Mouse (Mus musculus): ENCODE measurements around the gene Mfsd12. TPM values are rescaled to one million over a fixed set of nuclear protein-coding genes. Genes with fewer than 3 reads are reported as not detected.

The Mfsd12 gene
- polyA plus RNA-seq, 1 experiment from 2014 or later, result 18.1 TPM

GRCm38 (mm10) chr10:81379809-81380378 is 22.6 kb downstream of the Mfsd12 start:
- 91% methylated on average over 6 of the region's 6 CpGs for WGBS
- ATAC-seq, result no peak
- Histone ChIP-seq H3K36me3 (ENCODE audit: control insufficient read depth, insufficient read depth, low read length) (no peaks in the 10 kb centered on the region), H3K4me2 (ENCODE audit: low read length) (no peak overlapping the region), H3K4me3 (ENCODE audit: low read depth, low read length) (no peak overlapping the region), H3K27ac (ENCODE audit: low read length) (no peak overlapping the region), H3K4me1 (ENCODE audit: control insufficient read depth, insufficient read depth, low read length) (peaks cover 26% of the 10 kb centered on the region), H3K9me3 (replicated peaks; ENCODE audit: control insufficient read depth, low read length, poor library complexity, severe bottlenecking) (no peaks in the 10 kb centered on the region), H3K27me3 (ENCODE audit: control insufficient read depth, insufficient read depth, low read depth, low read length) (no peaks in the 10 kb centered on the region), H3K9ac (ENCODE audit: low read depth, low read length) (no peak overlapping the region)

GRCm38 (mm10) chr10:81382039-81382438 is 24.7 kb downstream of the Mfsd12 start:
- Histone ChIP-seq H3K4me3 (ENCODE audit: low read depth, low read length) (no peak overlapping the region), H3K4me2 (ENCODE audit: low read length) (no peak overlapping the region), H3K9me3 (replicated peaks; ENCODE audit: control insufficient read depth, low read length, poor library complexity, severe bottlenecking) (no peaks in the 10 kb centered on the region), H3K27ac (ENCODE audit: low read length) (no peak overlapping the region), H3K9ac (ENCODE audit: low read depth, low read length) (0 out of 2 replicates have a peak overlapping the region, but pooled peaks have one; percentile 3), H3K36me3 (ENCODE audit: control insufficient read depth, insufficient read depth, low read length) (peaks cover 5% of the 10 kb centered on the region; the same call in 1 of the 2 replicates), H3K27me3 (ENCODE audit: control insufficient read depth, insufficient read depth, low read depth, low read length) (no peaks in the 10 kb centered on the region), H3K4me1 (ENCODE audit: control insufficient read depth, insufficient read depth, low read length) (peaks cover 24% of the 10 kb centered on the region)
- 82% methylated on average over 5 of the region's 5 CpGs for WGBS
- ATAC-seq, result no peak

- Histone ChIP-seq H3K4me3 (ENCODE audit: low read depth, low read length) (peak within 1 kb of the TSS; percentile 69), H3K36me3 (ENCODE audit: control insufficient read depth, insufficient read depth, low read length) (peaks cover 12% of the 10 kb centered on the region), H3K4me1 (ENCODE audit: control insufficient read depth, insufficient read depth, low read length) (peaks cover 17% of the 10 kb centered on the region), H3K27ac (ENCODE audit: low read length) (peak within 1 kb of the TSS; percentile 85), H3K4me2 (ENCODE audit: low read length) (peak within 1 kb of the TSS; percentile 98), H3K9me3 (replicated peaks; ENCODE audit: control insufficient read depth, low read length, poor library complexity, severe bottlenecking) (no peaks in the 10 kb centered on the region), H3K27me3 (ENCODE audit: control insufficient read depth, insufficient read depth, low read depth, low read length) (no peaks in the 10 kb centered on the region), H3K9ac (ENCODE audit: low read depth, low read length) (peak within 1 kb of the TSS; percentile 84)
- 7% methylated on average over 53 of the region's 54 CpGs for WGBS
- peak; percentile 95 for ATAC-seq
Measured at GRCm38 (mm10) chr10:81383802-81384604, 26.7 kb downstream of the Mfsd12 start, which contains the start of the genes Dohh and Gm48551. Gene Dohh, plus strand, starts transcription at chr10:81384428. Gene Gm48551, plus strand, starts transcription at chr10:81384466.

- peak overlapping the region; percentile 98 for H3K4me2 ChIP-seq (ENCODE audit: low read length)
- no peaks in the 10 kb centered on the region for H3K27me3 ChIP-seq (ENCODE audit: control insufficient read depth, insufficient read depth, low read depth, low read length)
- peak overlapping the region; percentile 84 for H3K9ac ChIP-seq (ENCODE audit: low read depth, low read length)
- no peaks in the 10 kb centered on the region for H3K9me3 ChIP-seq (replicated peaks; ENCODE audit: control insufficient read depth, low read length, poor library complexity, severe bottlenecking)
- peak; percentile 29 for ATAC-seq
- H3K27ac ChIP-seq (ENCODE audit: low read length), result peak overlapping the region; percentile 85
- WGBS, result under 1% methylated on average over 19 of the region's 19 CpGs
- H3K4me1 ChIP-seq (ENCODE audit: control insufficient read depth, insufficient read depth, low read length), result peaks cover 13% of the 10 kb centered on the region
- peaks cover 12% of the 10 kb centered on the region for H3K36me3 ChIP-seq (ENCODE audit: control insufficient read depth, insufficient read depth, low read length)
- peak overlapping the region; percentile 69 for H3K4me3 ChIP-seq (ENCODE audit: low read depth, low read length)
Measured at GRCm38 (mm10) chr10:81384605-81384982, 27.3 kb downstream of the Mfsd12 start.

GRCm38 (mm10) chr10:81385603-81386306 is 28.5 kb downstream of the Mfsd12 start:
- Histone ChIP-seq H3K4me2 (ENCODE audit: low read length) (peak overlapping the region; percentile 98; the same call in 1 of the 2 replicates), H3K36me3 (ENCODE audit: control insufficient read depth, insufficient read depth, low read length) (peaks cover 12% of the 10 kb centered on the region), H3K4me3 (ENCODE audit: low read depth, low read length) (no peak overlapping the region; the same call in 1 of the 2 replicates), H3K9me3 (replicated peaks; ENCODE audit: control insufficient read depth, low read length, poor library complexity, severe bottlenecking) (no peaks in the 10 kb centered on the region), H3K9ac (ENCODE audit: low read depth, low read length) (0 out of 2 replicates have a peak overlapping the region, but pooled peaks have one; percentile 84), H3K27me3 (ENCODE audit: control insufficient read depth, insufficient read depth, low read depth, low read length) (no peaks in the 10 kb centered on the region), H3K4me1 (ENCODE audit: control insufficient read depth, insufficient read depth, low read length) (peaks cover 13% of the 10 kb centered on the region), H3K27ac (ENCODE audit: low read length) (no peak overlapping the region)
- WGBS, result 79% methylated on average over 22 of the region's 22 CpGs
- no peak for ATAC-seq

- no peak for ATAC-seq
- peaks cover 13% of the 10 kb centered on the region for H3K4me1 ChIP-seq (ENCODE audit: control insufficient read depth, insufficient read depth, low read length)
- peaks cover 12% of the 10 kb centered on the region for H3K36me3 ChIP-seq (ENCODE audit: control insufficient read depth, insufficient read depth, low read length)
- H3K27ac ChIP-seq (ENCODE audit: low read length), result no peak overlapping the region
- H3K27me3 ChIP-seq (ENCODE audit: control insufficient read depth, insufficient read depth, low read depth, low read length), result no peaks in the 10 kb centered on the region
- 94% methylated on average over 20 of the region's 20 CpGs for WGBS
- H3K9ac ChIP-seq (ENCODE audit: low read depth, low read length), result no peak overlapping the region
- no peaks in the 10 kb centered on the region for H3K9me3 ChIP-seq (replicated peaks; ENCODE audit: control insufficient read depth, low read length, poor library complexity, severe bottlenecking)
- H3K4me3 ChIP-seq (ENCODE audit: low read depth, low read length), result no peak overlapping the region
- no peak overlapping the region for H3K4me2 ChIP-seq (ENCODE audit: low read length)
Measured at GRCm38 (mm10) chr10:81387716-81388115, 30.4 kb downstream of the Mfsd12 start.

- no peak within 1 kb of the TSS for H3K27ac ChIP-seq (ENCODE audit: low read length)
- H3K27me3 ChIP-seq (ENCODE audit: control insufficient read depth, insufficient read depth, low read depth, low read length), result no peaks in the 10 kb centered on the region
- H3K4me3 ChIP-seq (ENCODE audit: low read depth, low read length), result no peak within 1 kb of the TSS
- no peak within 1 kb of the TSS for H3K4me2 ChIP-seq (ENCODE audit: low read length)
- 85% methylated on average over 5 of the region's 5 CpGs for WGBS
- no peaks in the 10 kb centered on the region for H3K9me3 ChIP-seq (replicated peaks; ENCODE audit: control insufficient read depth, low read length, poor library complexity, severe bottlenecking)
- no peak for ATAC-seq
- H3K9ac ChIP-seq (ENCODE audit: low read depth, low read length), result no peak within 1 kb of the TSS
- H3K36me3 ChIP-seq (ENCODE audit: control insufficient read depth, insufficient read depth, low read length), result peaks cover 12% of the 10 kb centered on the region
- H3K4me1 ChIP-seq (ENCODE audit: control insufficient read depth, insufficient read depth, low read length), result peaks cover 17% of the 10 kb centered on the region
Measured at GRCm38 (mm10) chr10:81388505-81389055, 31.3 kb downstream of the Mfsd12 start, which contains the start of gene Gm48552. Gene Gm48552, plus strand, starts transcription at chr10:81389005.

- peaks cover 12% of the 10 kb centered on the region for H3K36me3 ChIP-seq (ENCODE audit: control insufficient read depth, insufficient read depth, low read length)
- WGBS, result 44% methylated on average over 3 of the region's 3 CpGs
- no peaks in the 10 kb centered on the region for H3K9me3 ChIP-seq (replicated peaks; ENCODE audit: control insufficient read depth, low read length, poor library complexity, severe bottlenecking)
- no peak for ATAC-seq
- H3K4me3 ChIP-seq (ENCODE audit: low read depth, low read length), result no peak overlapping the region
- H3K4me1 ChIP-seq (ENCODE audit: control insufficient read depth, insufficient read depth, low read length), result peaks cover 17% of the 10 kb centered on the region
- no peak overlapping the region for H3K4me2 ChIP-seq (ENCODE audit: low read length)
- H3K27ac ChIP-seq (ENCODE audit: low read length), result no peak overlapping the region
- H3K27me3 ChIP-seq (ENCODE audit: control insufficient read depth, insufficient read depth, low read depth, low read length), result no peaks in the 10 kb centered on the region
- H3K9ac ChIP-seq (ENCODE audit: low read depth, low read length), result no peak overlapping the region
Measured at GRCm38 (mm10) chr10:81389373-81389772, 32.1 kb downstream of the Mfsd12 start.
